Mouse (Mus musculus) cerebellum, adult 2 months (tissue): ENCODE measurements around the gene Nsg2.

Source experiments
- CTCF ChIP-seq: fragments of 200-500 bp; IDR thresholded peaks from 2 replicates; pipeline ENCODE4 v1.5.1; 2011; ENCODE audit warnings: low read depth, mild to moderate bottlenecking, control low read depth, low read length, moderate library complexity, borderline replicate concordance; ENCODE audit not compliant: insufficient read depth
- POLR2A ChIP-seq: fragments of 200-500 bp; IDR thresholded peaks from 2 replicates; pipeline ENCODE4 v1.6.1; 2011; ENCODE audit warnings: low read length, control low read depth, borderline replicate concordance; ENCODE audit not compliant: insufficient read depth

DNA sequence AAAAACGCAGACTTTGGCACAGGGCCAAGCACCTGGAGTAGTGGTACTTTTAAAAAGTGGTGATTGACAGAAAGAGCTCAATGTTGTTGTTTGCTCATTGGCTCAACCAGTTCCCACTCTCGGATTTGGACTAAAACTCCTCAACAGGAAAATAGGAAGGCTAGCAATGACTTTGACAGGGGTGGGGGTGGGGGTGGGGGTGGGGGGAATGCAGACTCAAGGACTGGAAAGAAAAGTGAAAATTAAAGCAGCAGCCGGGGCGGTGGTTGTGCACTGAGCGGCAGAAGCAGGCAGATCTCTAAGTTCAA, 10.4 kb downstream of the Nsg2 start:
- TF ChIP-seq CTCF (no peak), POLR2A (no peak)
